Comparison of ENCODE assay signal across 8 mouse cellular contexts in genomic region chr5:137649669-137650571, GRCm38 (mm10). TPM values are rescaled to one million over a fixed set of nuclear protein-coding genes. Genes with fewer than 3 reads are reported as not detected.
DNase-seq lines count a peak whose midpoint lies in the region; ATAC-seq and TF ChIP-seq lines count a peak whose summit lies in the region.

No protein-coding gene starts in this region.

- H3K9me3 ChIP-seq in liver, embryonic 11.5 days (ENCODE audit: control insufficient read depth, low read length) = no peaks in the 10 kb centered on the region

- peaks cover 4% of the 10 kb centered on the region; the same call in 1 of the 2 replicates for H3K27me3 ChIP-seq in liver, embryonic 11.5 days (replicated peaks; ENCODE audit: control insufficient read depth, insufficient read depth, low read length)

- peak; percentile 50; the same call in 1 of the 2 replicates for ATAC-seq in liver, embryonic 11.5 days (replicated peaks; ENCODE audit: low FRiP score)

- peak overlapping the region; percentile 26 for H3K4me2 ChIP-seq in liver, embryonic 11.5 days

- no peak for TF ChIP-seq CTCF in left cerebral cortex, adult 2 months (IDR thresholded peaks at IDR 0.05)

- peaks cover 42% of the 10 kb centered on the region for H3K4me1 ChIP-seq in liver, embryonic 11.5 days (replicated peaks; ENCODE audit: control insufficient read depth, insufficient read depth, low read length)

- DNase-seq in adrenal gland, postnatal 14 days = peak; percentile 47
- DNase-seq in adrenal gland, postnatal 4 days (ENCODE audit: low spot score in 2 of 2) = no peak
- peak; percentile 25 for DNase-seq in retina, embryonic 14.5 days (ENCODE audit: low spot score)
- no peak for DNase-seq in retina, postnatal 1 day
- DNase-seq in liver, embryonic 11.5 days (ENCODE audit: low spot score) = no peak
- peak; percentile 63 for DNase-seq in testis, postnatal 10 days (ENCODE audit: low spot score)
- DNase-seq in right cerebral cortex, postnatal 4 days = no peak
- DNase-seq in left cerebral cortex, adult 2 months (ENCODE audit: extremely low spot score in 1 of 2, low spot score in 2 of 2) = no peak

- H3K9ac ChIP-seq in liver, embryonic 11.5 days (ENCODE audit: low read depth, low read length) = no peak overlapping the region

- no peak overlapping the region for H3K4me3 ChIP-seq in liver, embryonic 11.5 days (ENCODE audit: low read depth, low read length)
- H3K4me3 ChIP-seq in left cerebral cortex, adult 2 months = no peak overlapping the region

- 20% methylated on average over 18 of the region's 18 CpGs for WGBS in liver, embryonic 11.5 days

- H3K36me3 ChIP-seq in liver, embryonic 11.5 days (ENCODE audit: control insufficient read depth, insufficient read depth, low read length) = peaks cover 10% of the 10 kb centered on the region

- 0 out of 2 replicates have a peak overlapping the region, but pooled peaks have one; percentile 25 for H3K27ac ChIP-seq in liver, embryonic 11.5 days (ENCODE audit: low read depth, low read length)
- no peak overlapping the region for H3K27ac ChIP-seq in left cerebral cortex, adult 2 months

- intact Hi-C loops in left cerebral cortex, adult 2 months (cut with DNase I) = loop anchor here (5.0 kb wide), 1 partner anchor 63 kb away; no protein-coding TSS in a partner anchor

RNA-seq across cellular contexts. Expression of gene Irs3, which starts 4.4 kb away (rescaled TPM):
- 4.2 and 4.6 TPM in 2 replicates for total RNA-seq in adrenal gland, postnatal 14 days (2021)
- under 1 TPM; 0.56 to 0.79 TPM for total RNA-seq in adrenal gland, postnatal 4 days (2021)
- 0.12 and 0.49 TPM in 2 replicates for polyA plus RNA-seq in liver, embryonic 11.5 days (2014; fragmentation: Nextera tagmentation; extraction: Ambion mirVana)
- total RNA-seq in left cerebral cortex, adult 2 months (2021) = under 1 TPM; 0.14 to 0.29 TPM

RNA-seq across cellular contexts. Expression of gene Sap25, which starts 8.8 kb away (rescaled TPM):
- total RNA-seq in adrenal gland, postnatal 14 days (2021) = 7.4 and 12.8 TPM in 2 replicates
- 1 to 10 TPM; 8.3 to 8.9 TPM for total RNA-seq in adrenal gland, postnatal 4 days (2021)
- 7.1 and 11.9 TPM in 2 replicates for polyA plus RNA-seq in liver, embryonic 11.5 days (2014; fragmentation: Nextera tagmentation; extraction: Ambion mirVana)
- total RNA-seq in left cerebral cortex, adult 2 months (2021) = 1 to 10 TPM; 4.8 to 7.2 TPM

RNA-seq across cellular contexts. Expression of gene Gm20605, which starts 20.9 kb away (rescaled TPM):
- 7.2 and 11.6 TPM in 2 replicates for total RNA-seq in adrenal gland, postnatal 14 days (2021)
- 10 to 100 TPM; 16.3 to 16.4 TPM for total RNA-seq in adrenal gland, postnatal 4 days (2021)
- 11.6 and 13.2 TPM in 2 replicates for polyA plus RNA-seq in liver, embryonic 11.5 days (2014; fragmentation: Nextera tagmentation; extraction: Ambion mirVana)
- 10 to 100 TPM; 11.6 to 12.8 TPM for total RNA-seq in left cerebral cortex, adult 2 months (2021)

RNA-seq across cellular contexts. Expression of gene Lrch4, which starts 21.0 kb away (rescaled TPM):
- total RNA-seq in adrenal gland, postnatal 14 days (2021) = 30.1 and 35.9 TPM in 2 replicates
- total RNA-seq in adrenal gland, postnatal 4 days (2021) = 10 to 100 TPM; 27.9 to 34.5 TPM
- 46.6 and 54.5 TPM in 2 replicates for polyA plus RNA-seq in liver, embryonic 11.5 days (2014; fragmentation: Nextera tagmentation; extraction: Ambion mirVana)
- 10 to 100 TPM; 15.9 to 21.2 TPM for total RNA-seq in left cerebral cortex, adult 2 months (2021)

RNA-seq across cellular contexts. Expression of gene Fbxo24, which starts 21.1 kb away (rescaled TPM):
- total RNA-seq in adrenal gland, postnatal 14 days (2021) = 0.38 and 0.85 TPM in 2 replicates
- 1 to 10 TPM; 1.2 to 3.3 TPM for total RNA-seq in adrenal gland, postnatal 4 days (2021)
- polyA plus RNA-seq in liver, embryonic 11.5 days (2014; fragmentation: Nextera tagmentation; extraction: Ambion mirVana) = 0.18 TPM in 1 of 2 replicates, not detected in the other
- total RNA-seq in left cerebral cortex, adult 2 months (2021) = under 1 TPM; 0.23 to 0.42 TPM

Comparison
In these comparisons a context has a peak if more than half of its experiments do, and no peak if none do; other contexts are left out.
1. DNase-seq: peak in adrenal gland, postnatal 14 days (single experiment), retina, embryonic 14.5 days (single experiment) and testis, postnatal 10 days (single experiment); none in adrenal gland, postnatal 4 days (0 of 2), retina, postnatal 1 day (single experiment), liver, embryonic 11.5 days (single experiment), right cerebral cortex, postnatal 4 days (single experiment) and left cerebral cortex, adult 2 months (0 of 2).